In genomic region chr4:98500182-98500581, GRCm38 (mm10) we compare ENCODE assay signal across 12 mouse cellular contexts.
DNase-seq lines count a peak whose midpoint lies in the region; ATAC-seq and TF ChIP-seq lines count a peak whose summit lies in the region.
"Had no signal": no experiment of that assay in that cellular context is flagged by ENCODE, and none has a peak within 500 bp of the region (broad histone marks: within the 10 kb centered on the region; RNA-seq: fewer than 3 reads in every experiment).

No protein-coding gene starts in this region.

- no peaks in the 10 kb centered on the region for H3K4me1 ChIP-seq in hindbrain, embryonic 11.5 days (replicated peaks; ENCODE audit: control insufficient read depth, insufficient read depth, low read length)
- H3K4me1 ChIP-seq in hindbrain, embryonic 10.5 days (replicated peaks): 0 out of 2 replicates have a peak, but pooled peaks cover 3% of the 10 kb centered on the region
- no peaks in the 10 kb centered on the region for H3K4me1 ChIP-seq in thymus, adult 2 months (replicated peaks; ENCODE audit: control insufficient read depth, insufficient read depth, low read length)
- H3K4me1 ChIP-seq in limb, embryonic 10.5 days: no peaks in the 10 kb centered on the region; the same call in 1 of the 2 replicates
- H3K4me1 ChIP-seq: limb, embryonic 15.5 days had no signal

- no peaks in the 10 kb centered on the region for H3K27me3 ChIP-seq in hindbrain, embryonic 11.5 days (ENCODE audit: control insufficient read depth, insufficient read depth, low read length)
- H3K27me3 ChIP-seq in hindbrain, embryonic 10.5 days (ENCODE audit: insufficient read depth, poor library complexity, severe bottlenecking): no peaks in the 10 kb centered on the region
- H3K27me3 ChIP-seq in thymus, adult 2 months (ENCODE audit: control insufficient read depth, insufficient read depth, low read length): no peaks in the 10 kb centered on the region
- H3K27me3 ChIP-seq in limb, embryonic 10.5 days (ENCODE audit: low read depth, poor library complexity, severe bottlenecking): no peaks in the 10 kb centered on the region
- H3K27me3 ChIP-seq: limb, embryonic 15.5 days had no signal

- no peak for TF ChIP-seq POLR2A in thymus, adult 2 months (IDR thresholded peaks at IDR 0.05; ENCODE audit: control insufficient read depth, extremely low read depth, insufficient read depth, low read length, poor library complexity)

- H3K9ac ChIP-seq in hindbrain, embryonic 11.5 days (ENCODE audit: low read depth, low read length): no peak overlapping the region
- H3K9ac ChIP-seq: limb, embryonic 15.5 days had no signal

- no peak overlapping the region for H3K27ac ChIP-seq in hindbrain, embryonic 11.5 days (ENCODE audit: low read depth, low read length)
- no peak overlapping the region for H3K27ac ChIP-seq in hindbrain, embryonic 10.5 days
- H3K27ac ChIP-seq in thymus, adult 2 months (ENCODE audit: control insufficient read depth, insufficient read depth, low read length): no peak overlapping the region
- no peak overlapping the region for H3K27ac ChIP-seq in limb, embryonic 10.5 days
- H3K27ac ChIP-seq: limb, embryonic 15.5 days had no signal

- no peaks in the 10 kb centered on the region for H3K36me3 ChIP-seq in hindbrain, embryonic 11.5 days (ENCODE audit: control insufficient read depth, insufficient read depth, low read length)
- H3K36me3 ChIP-seq in hindbrain, embryonic 10.5 days: 0 out of 2 replicates have a peak, but pooled peaks cover 5% of the 10 kb centered on the region
- no peaks in the 10 kb centered on the region for H3K36me3 ChIP-seq in thymus, adult 2 months (ENCODE audit: control insufficient read depth, insufficient read depth, low read length)
- peaks cover 4% of the 10 kb centered on the region; the same call in 1 of the 2 replicates for H3K36me3 ChIP-seq in limb, embryonic 10.5 days

- 78% methylated on average over 5 of the region's 5 CpGs for WGBS in hindbrain, embryonic 11.5 days
- 74% methylated on average over 5 of the region's 5 CpGs for WGBS in hindbrain, embryonic 10.5 days
- 79% methylated on average over 5 of the region's 5 CpGs for WGBS in thymus, adult 2 months
- 83% methylated on average over 5 of the region's 5 CpGs for WGBS in limb, embryonic 10.5 days

- DNase-seq in hindbrain, embryonic 11.5 days (ENCODE audit: low spot score): peak; percentile 9
- no peak for DNase-seq in hindbrain, embryonic 10.5 days (ENCODE audit: low spot score)
- peak; percentile 11 for DNase-seq in thymus, adult 2 months
- DNase-seq in thymus, postnatal 0 days (ENCODE audit: low spot score): no peak
- DNase-seq in induced T-regulatory cell, adult 2 months (ENCODE audit: low read depth): peak; percentile 34
- DNase-seq in limb, embryonic 10.5 days (ENCODE audit: low spot score): no peak
- no peak for DNase-seq in heart, adult 9 months (ENCODE audit: low spot score in 2 of 2)
- no peak for DNase-seq in gastrocnemius, postnatal 4 days (ENCODE audit: low spot score in 2 of 2)
- DNase-seq: cerebellum, adult 9-10 months; heart, postnatal 36 days had no signal

- no peak for TF ChIP-seq CTCF in thymus, adult 2 months (IDR thresholded peaks at IDR 0.05; ENCODE audit: borderline replicate concordance, control insufficient read depth, extremely low read depth, insufficient read depth, low read length, poor library complexity)

- ATAC-seq in hindbrain, embryonic 11.5 days (ENCODE audit: low FRiP score): no peak

- no peak overlapping the region for H3K4me2 ChIP-seq in hindbrain, embryonic 11.5 days (replicated peaks; ENCODE audit: low read depth, low read length)
- H3K4me2 ChIP-seq: limb, embryonic 15.5 days had no signal

- no peaks in the 10 kb centered on the region for H3K9me3 ChIP-seq in hindbrain, embryonic 11.5 days (ENCODE audit: control insufficient read depth, low read length)
- no peaks in the 10 kb centered on the region for H3K9me3 ChIP-seq in hindbrain, embryonic 10.5 days
- no peaks in the 10 kb centered on the region for H3K9me3 ChIP-seq in limb, embryonic 10.5 days (replicated peaks)
- H3K9me3 ChIP-seq: limb, embryonic 15.5 days had no signal

- H3K4me3 ChIP-seq in hindbrain, embryonic 11.5 days (ENCODE audit: low read depth, low read length): no peak overlapping the region
- H3K4me3 ChIP-seq in hindbrain, embryonic 10.5 days: no peak overlapping the region
- no peak overlapping the region for H3K4me3 ChIP-seq in thymus, adult 2 months (ENCODE audit: control insufficient read depth, insufficient read depth, low read length)
- H3K4me3 ChIP-seq in limb, embryonic 10.5 days: no peak overlapping the region
- H3K4me3 ChIP-seq: limb, embryonic 15.5 days; myocyte had no signal

Comparison
In these comparisons a context has a peak if more than half of its experiments do, and no peak if none do; other contexts are left out.
1. DNase-seq: peak in hindbrain, embryonic 11.5 days (single experiment), thymus, adult 2 months (single experiment) and induced T-regulatory cell, adult 2 months (single experiment); none in hindbrain, embryonic 10.5 days (single experiment), thymus, postnatal 0 days (single experiment), limb, embryonic 10.5 days (single experiment), heart, adult 9 months (0 of 2) and gastrocnemius, postnatal 4 days (0 of 2).